ENCODE assay signal across 8 mouse cellular contexts in the genomic region with DNA sequence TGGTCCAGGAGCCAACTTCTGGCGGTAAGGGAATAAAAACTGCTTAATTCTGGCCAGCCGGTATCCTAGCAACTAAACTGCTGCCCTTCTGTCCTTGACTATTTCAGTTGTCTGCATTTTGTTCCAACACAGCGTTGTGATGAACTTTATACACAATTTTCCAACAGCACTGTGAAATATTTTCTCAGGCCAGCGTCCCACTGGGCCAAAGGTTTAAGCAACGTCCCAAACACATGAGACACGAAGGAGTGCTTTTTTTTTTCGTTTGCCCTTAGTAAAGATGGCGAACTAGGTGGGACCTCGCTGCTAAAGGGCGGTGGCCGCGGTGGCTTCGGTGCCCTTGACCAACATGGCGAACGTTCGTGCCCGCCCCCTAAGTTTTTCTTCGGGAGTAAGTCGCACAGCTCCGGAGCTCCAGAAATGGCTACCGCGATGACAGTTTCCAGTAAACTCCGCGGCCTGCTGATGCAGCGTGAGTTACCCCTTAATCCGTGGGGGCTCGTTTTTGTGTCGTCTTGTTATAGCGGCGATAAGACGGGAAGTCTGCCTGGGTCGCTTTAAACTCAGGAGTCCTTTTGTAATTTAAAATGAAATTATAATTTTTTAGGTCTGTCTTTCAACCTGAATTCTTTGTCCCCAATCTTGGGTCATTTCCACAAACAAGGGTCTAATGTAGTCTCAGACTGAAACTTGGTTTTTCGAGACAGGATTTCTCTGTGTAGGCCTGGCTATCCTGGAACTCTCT. TPM values are rescaled to one million over a fixed set of nuclear protein-coding genes. Genes with fewer than 3 reads are reported as not detected.
DNase-seq lines count a peak whose midpoint lies in the region; ATAC-seq and TF ChIP-seq lines count a peak whose summit lies in the region.

A gene (plus strand): TSS at position 277 of the 745 bp plus-strand sequence.

- H3K9ac ChIP-seq in embryonic facial prominence, embryonic 15.5 days, result peak within 1 kb of the TSS; percentile 44
- peak within 1 kb of the TSS; percentile 70 for H3K9ac ChIP-seq in limb, embryonic 14.5 days (ENCODE audit: low read depth, low read length, severe bottlenecking)
- H3K9ac ChIP-seq in midbrain, postnatal 0 days (replicated peaks; ENCODE audit: low read length, poor library complexity, severe bottlenecking), result peak within 1 kb of the TSS; percentile 66

- H3K4me1 ChIP-seq in bone marrow, adult 2 months (ENCODE audit: control insufficient read depth, insufficient read depth, low read length), result peaks cover 2% of the 10 kb centered on the region; the same call in 1 of the 2 replicates
- peaks cover 44% of the 10 kb centered on the region for H3K4me1 ChIP-seq in embryonic facial prominence, embryonic 15.5 days
- no peaks in the 10 kb centered on the region for H3K4me1 ChIP-seq in limb, embryonic 14.5 days (ENCODE audit: control insufficient read depth, insufficient read depth, low read length)
- peaks cover 6% of the 10 kb centered on the region; the same call in 1 of the 2 replicates for H3K4me1 ChIP-seq in midbrain, postnatal 0 days (ENCODE audit: insufficient read depth, low read length)

- peak within 1 kb of the TSS; percentile 73 for H3K27ac ChIP-seq in bone marrow, adult 2 months (ENCODE audit: control insufficient read depth, insufficient read depth, low read depth, low read length, poor library complexity)
- H3K27ac ChIP-seq in embryonic facial prominence, embryonic 15.5 days (replicated peaks), result peak within 1 kb of the TSS; percentile 92
- peak within 1 kb of the TSS; percentile 89 for H3K27ac ChIP-seq in limb, embryonic 14.5 days (replicated peaks; ENCODE audit: low read depth, low read length)
- peak within 1 kb of the TSS; percentile 75 for H3K27ac ChIP-seq in midbrain, postnatal 0 days (ENCODE audit: low read depth, low read length)

- peak; percentile 77 for ATAC-seq in embryonic facial prominence, embryonic 15.5 days (ENCODE audit: insufficient number of reproducible peaks, low FRiP score, low TSS enrichment, low read depth)
- peak; percentile 87 for ATAC-seq in limb, embryonic 14.5 days (ENCODE audit: low FRiP score, low read depth)
- peak; percentile 87; the same call in 1 of the 2 replicates for ATAC-seq in midbrain, postnatal 0 days (ENCODE audit: low FRiP score)

- TF ChIP-seq CTCF in bone marrow, adult 2 months (IDR thresholded peaks at IDR 0.05; ENCODE audit: control insufficient read depth, insufficient read depth, low read length), result no peak
- no peak for TF ChIP-seq CTCF in midbrain, postnatal 0 days (IDR thresholded peaks at IDR 0.05)

- 1% methylated on average over 33 of the region's 33 CpGs for WGBS in bone marrow, adult 2 months
- WGBS in embryonic facial prominence, embryonic 15.5 days, result 2% methylated on average over 33 of the region's 33 CpGs
- 2% methylated on average over 33 of the region's 33 CpGs for WGBS in limb, embryonic 14.5 days
- WGBS in midbrain, postnatal 0 days, result 2% methylated on average over 33 of the region's 33 CpGs

- H3K9me3 ChIP-seq in embryonic facial prominence, embryonic 15.5 days (replicated peaks), result no peaks in the 10 kb centered on the region
- H3K9me3 ChIP-seq in limb, embryonic 14.5 days (ENCODE audit: control insufficient read depth, low read length), result no peaks in the 10 kb centered on the region
- no peaks in the 10 kb centered on the region for H3K9me3 ChIP-seq in midbrain, postnatal 0 days (ENCODE audit: low read length)

- DNase-seq in 416B (ENCODE audit: low read depth), result peak; percentile 94
- DNase-seq in heart, adult 8-10 months (ENCODE audit: low spot score), result peak; percentile 95
- DNase-seq in kidney, adult 9 months, result peak; percentile 98
- DNase-seq in limb, embryonic 14.5 days (ENCODE audit: low spot score), result peak; percentile 96
- peak; percentile 95 for DNase-seq in midbrain, postnatal 0 days (ENCODE audit: low spot score)
- peak; percentile 80 to 85 for DNase-seq in spleen, postnatal 14 days (ENCODE audit: low spot score in 2 of 2)

- H3K36me3 ChIP-seq in embryonic facial prominence, embryonic 15.5 days, result peaks cover 40% of the 10 kb centered on the region
- H3K36me3 ChIP-seq in limb, embryonic 14.5 days (ENCODE audit: control insufficient read depth, insufficient read depth, low read length), result peaks cover 45% of the 10 kb centered on the region
- peaks cover 26% of the 10 kb centered on the region for H3K36me3 ChIP-seq in midbrain, postnatal 0 days (ENCODE audit: insufficient read depth, low read length)

- no peaks in the 10 kb centered on the region for H3K27me3 ChIP-seq in embryonic facial prominence, embryonic 15.5 days
- H3K27me3 ChIP-seq in limb, embryonic 14.5 days (ENCODE audit: control insufficient read depth, insufficient read depth, low read length), result no peaks in the 10 kb centered on the region
- no peaks in the 10 kb centered on the region for H3K27me3 ChIP-seq in midbrain, postnatal 0 days (ENCODE audit: insufficient read depth, low read length)

- TF ChIP-seq POLR2A in bone marrow, adult 2 months (IDR thresholded peaks at IDR 0.05; ENCODE audit: borderline replicate concordance, control insufficient read depth, low read depth, low read length), result peak; percentile 63; the same call in 1 of the 2 replicates
- no peak for TF ChIP-seq POLR2A in limb, embryonic 14.5 days (IDR thresholded peaks at IDR 0.05; ENCODE audit: borderline replicate concordance, extremely low read depth, insufficient read depth, insufficient read length)

- peak within 1 kb of the TSS; percentile 55 for H3K4me2 ChIP-seq in embryonic facial prominence, embryonic 15.5 days (replicated peaks)
- H3K4me2 ChIP-seq in limb, embryonic 14.5 days (replicated peaks; ENCODE audit: low read depth, low read length, severe bottlenecking), result peak within 1 kb of the TSS; percentile 58
- peak within 1 kb of the TSS; percentile 51 for H3K4me2 ChIP-seq in midbrain, postnatal 0 days (ENCODE audit: low read depth, low read length, poor library complexity, severe bottlenecking)

- peak within 1 kb of the TSS; percentile 84 for H3K4me3 ChIP-seq in bone marrow, adult 2 months (replicated peaks; ENCODE audit: control insufficient read depth, low read depth, low read length)
- H3K4me3 ChIP-seq in embryonic facial prominence, embryonic 15.5 days (replicated peaks), result peak within 1 kb of the TSS; percentile 53
- peak within 1 kb of the TSS; percentile 46 for H3K4me3 ChIP-seq in limb, embryonic 14.5 days (replicated peaks; ENCODE audit: low read length)
- peak within 1 kb of the TSS; percentile 46 for H3K4me3 ChIP-seq in midbrain, postnatal 0 days (ENCODE audit: low read depth, low read length)

RNA-seq across cellular contexts. Expression of the gene that starts here (rescaled TPM):
- 64.4 and 98.5 TPM in 2 replicates for polyA plus RNA-seq in bone marrow, adult 2 months (2011; ENCODE audit: insufficient read depth, insufficient read length, low replicate concordance, missing spikeins)
- 226 and 231 TPM in 2 replicates for polyA plus RNA-seq in embryonic facial prominence, embryonic 15.5 days (2015; fragmentation: Nextera tagmentation; extraction: Ambion mirVana)
- total RNA-seq in heart, adult 8-10 months (2022), result 1,000 to 10,000 TPM; 2,066 to 2,754 (median 2,219) TPM
- 165 and 172 TPM in 2 replicates for polyA plus RNA-seq in limb, embryonic 14.5 days (2012; rRNA removed)
- polyA plus RNA-seq in limb, embryonic 14.5 days (2014; fragmentation: Nextera tagmentation; extraction: Ambion mirVana), result 176 and 200 TPM in 2 replicates
- total RNA-seq in midbrain, postnatal 0 days (2014; rRNA removed), result 89.3 and 104 TPM in 2 replicates
- polyA plus RNA-seq in midbrain, postnatal 0 days (2015; fragmentation: Nextera tagmentation; extraction: Ambion mirVana), result 103 and 107 TPM in 2 replicates

Comparison
In these comparisons a context has a peak if more than half of its experiments do, and no peak if none do; other contexts are left out.
1. Peak in every context shown above with its lines: DNase-seq, ATAC-seq, H3K4me3 ChIP-seq and H3K27ac ChIP-seq.
2. RNA of the gene that starts here (total RNA-seq): 2,066 to 2,754 TPM in heart, adult 8-10 months; 89.3 to 104 TPM in midbrain, postnatal 0 days; every median in the first group is over 10 times any median in the second.